Mouse (Mus musculus) embryo, embryonic 10.5 days (tissue): ENCODE results near the gene Mmp7.
A peak's percentile ranks its signal among the peaks of the same experiment; 100 is the strongest.

Source experiments
- DNase-seq: peaks from one replicate; pipeline ENCODE4 v3.0.0-alpha.2; 2015; ENCODE audit warnings: low spot score

The Mmp7 gene

DNA sequence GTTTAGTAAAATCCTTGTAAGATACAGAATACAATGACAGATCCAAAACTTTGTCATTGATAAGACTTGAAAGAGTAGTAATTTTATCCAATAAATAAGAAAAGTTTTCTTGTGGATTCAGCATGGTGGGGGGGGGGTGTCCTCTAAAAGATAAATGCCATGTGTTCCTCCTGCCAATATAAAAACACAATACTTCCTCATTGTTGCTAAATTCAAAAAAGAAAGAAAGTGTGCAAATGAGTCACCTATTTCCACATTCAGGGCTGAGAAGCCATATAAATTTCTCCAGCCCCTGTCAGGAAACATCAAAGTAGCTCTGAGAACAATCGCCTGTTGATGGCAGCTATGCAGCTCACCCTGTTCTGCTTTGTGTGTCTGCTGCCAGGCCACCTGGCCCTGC is at the start of gene Mmp7:
TSS of gene Mmp7 (plus strand) at position 301 of the 400 bp plus-strand sequence.
- no peak for DNase-seq

DNA sequence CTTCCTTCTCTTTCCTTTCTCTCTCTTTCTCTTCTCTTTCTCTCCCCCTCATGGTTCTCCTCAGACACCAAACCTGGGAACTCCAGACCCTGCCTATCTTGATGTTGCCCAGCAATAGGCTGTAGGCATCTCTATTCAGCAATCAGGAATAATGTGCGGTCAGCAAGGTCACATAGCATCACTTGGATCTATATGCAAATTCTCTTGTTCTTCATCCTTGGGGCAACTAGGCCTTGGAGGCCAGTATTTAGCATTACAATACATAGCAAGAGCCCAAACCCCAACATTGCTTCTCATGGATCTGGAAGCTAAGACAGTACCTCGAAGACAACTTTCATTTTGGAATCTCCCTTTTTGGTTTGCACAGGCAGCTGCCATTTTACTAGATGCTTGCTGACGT is 44.0 kb upstream of the Mmp7 start:
- DNase-seq: no peak

DNA sequence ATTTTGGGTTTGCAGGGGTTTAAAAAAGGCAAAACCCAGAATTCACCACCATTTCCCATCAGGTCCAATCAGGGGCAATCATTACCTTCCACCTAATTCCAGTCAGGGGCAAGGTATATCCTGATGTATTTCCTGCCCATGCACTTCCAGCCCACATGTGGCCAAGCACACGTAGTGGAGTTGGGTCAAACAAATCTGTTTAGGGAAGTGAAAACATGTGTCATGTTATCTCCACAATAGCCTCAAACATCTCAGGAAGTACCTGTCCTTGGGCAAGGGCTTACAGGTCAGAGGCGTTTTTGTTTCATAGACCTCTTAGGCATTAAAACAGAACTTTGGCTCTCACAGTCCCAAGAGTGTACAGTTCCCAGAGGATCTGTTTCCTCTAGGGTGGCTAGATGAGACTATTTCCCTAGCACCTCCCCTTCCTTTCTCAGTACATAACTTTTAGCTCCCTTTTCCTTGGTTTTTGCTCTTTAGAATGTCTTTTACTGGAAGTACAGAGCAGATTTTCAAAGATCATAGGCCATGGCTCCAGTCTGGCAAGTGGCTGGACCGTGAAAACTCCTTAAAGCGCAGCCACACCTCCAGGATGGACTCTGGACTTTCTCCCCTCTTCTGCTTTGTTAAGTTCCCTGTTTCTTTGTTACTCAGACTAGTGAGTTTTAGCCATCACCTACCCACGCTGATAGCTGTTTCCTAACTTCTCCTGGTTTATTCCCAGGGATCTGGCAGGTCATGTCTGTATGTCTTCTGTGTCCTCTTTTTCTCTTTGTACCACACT is 41.3 kb upstream of the Mmp7 start:
- DNase-seq: no peak

DNA sequence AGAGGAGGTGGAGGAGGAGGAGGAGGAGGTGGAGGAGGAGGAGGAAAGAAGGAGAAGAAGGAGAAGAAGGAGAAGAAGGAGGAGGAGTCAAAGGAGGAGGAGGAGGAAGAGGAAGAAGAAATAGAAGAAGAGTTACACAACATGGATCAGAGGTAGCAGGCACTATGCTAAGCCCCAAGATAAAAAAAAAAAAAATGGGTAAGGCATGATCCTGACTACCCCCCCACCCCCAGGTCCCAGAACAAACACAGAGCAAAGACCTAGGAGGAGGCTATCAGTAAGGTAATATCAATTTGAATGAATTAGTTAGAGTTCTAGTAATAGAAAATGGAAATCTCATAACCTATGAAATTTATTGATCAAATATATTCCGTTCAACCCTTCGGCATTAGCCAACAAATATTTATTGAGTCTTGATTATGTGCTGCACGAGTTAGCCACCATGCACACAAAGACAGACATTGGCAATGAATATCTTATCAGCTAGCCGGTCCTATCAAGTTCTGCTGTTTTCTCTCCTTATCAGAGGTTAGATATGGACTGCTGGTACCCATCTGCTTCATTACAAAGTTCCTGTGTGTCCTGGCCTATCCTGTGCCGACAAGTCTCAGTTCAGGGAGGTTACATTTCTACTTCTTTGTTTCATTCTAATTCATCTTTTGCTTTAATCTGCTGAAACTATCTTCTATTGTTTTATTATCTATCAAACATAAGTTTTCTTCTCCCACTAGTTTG is 39.4 kb upstream of the Mmp7 start:
- no peak for DNase-seq

DNA sequence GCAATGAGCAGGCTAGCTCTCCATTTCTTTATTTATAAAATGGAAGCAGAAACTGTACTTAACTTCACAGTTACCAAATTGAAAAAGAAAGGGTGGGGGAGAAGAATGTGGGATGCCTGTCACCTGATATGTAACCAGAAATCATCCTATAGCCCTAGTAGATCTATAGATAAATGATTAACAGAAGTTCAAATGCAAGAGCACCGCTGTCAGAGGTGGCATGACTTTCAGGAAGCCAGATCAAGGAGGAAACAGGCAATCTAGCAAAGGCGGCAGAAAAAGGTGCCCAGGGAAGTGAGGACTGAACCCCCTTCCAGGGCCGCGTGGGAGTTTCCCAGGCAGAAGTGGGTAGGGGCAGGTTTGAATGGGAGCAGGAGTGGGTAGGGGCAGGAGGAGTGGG is 33.9 kb upstream of the Mmp7 start:
- DNase-seq: no peak

DNA sequence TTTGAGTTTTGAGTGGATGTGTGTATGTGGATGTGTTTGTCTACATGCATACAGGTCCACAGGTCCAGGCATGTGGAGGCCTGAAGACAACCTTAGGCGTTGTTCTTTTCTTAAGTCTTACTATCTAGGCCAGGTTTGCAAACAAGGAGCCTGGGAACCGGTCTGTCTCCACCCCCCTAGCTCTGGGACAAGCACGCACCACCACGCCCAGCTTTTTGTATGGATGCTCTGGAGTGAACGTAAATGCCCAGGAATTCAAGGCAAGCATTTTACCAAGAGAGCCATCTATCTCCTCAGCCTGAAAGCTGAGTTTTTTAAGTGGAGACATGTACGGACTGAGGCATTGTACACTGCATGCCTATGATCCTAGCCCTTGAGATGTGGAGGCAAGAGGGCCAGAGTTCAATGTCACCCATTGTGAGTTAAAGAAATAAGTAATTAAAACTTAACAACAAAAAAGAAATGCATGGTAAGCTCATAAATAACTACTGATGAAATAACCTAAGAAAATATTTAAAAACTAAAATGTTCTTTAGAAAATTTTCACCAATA is 32.3 kb upstream of the Mmp7 start:
- peak; percentile 35 for DNase-seq

DNA sequence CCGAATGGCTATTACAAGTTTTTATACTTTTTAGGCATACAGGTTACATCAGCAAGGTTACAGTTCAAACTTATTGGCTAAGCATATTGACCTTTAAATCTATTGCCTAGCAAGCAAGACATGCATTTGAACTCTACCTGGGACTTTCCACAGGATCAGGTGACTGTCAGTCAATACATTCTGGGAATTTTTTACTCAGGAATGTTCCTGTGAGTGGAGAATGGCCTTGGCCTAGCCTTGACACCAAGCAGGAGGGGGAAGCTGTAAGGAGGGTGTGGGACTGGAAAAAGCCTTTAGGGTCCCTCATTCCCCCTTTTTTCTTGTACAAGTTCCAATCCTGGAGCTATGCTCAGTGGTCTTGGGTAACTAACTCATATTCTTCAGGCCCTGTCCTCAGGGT is 30.5 kb upstream of the Mmp7 start:
- no peak for DNase-seq

DNA sequence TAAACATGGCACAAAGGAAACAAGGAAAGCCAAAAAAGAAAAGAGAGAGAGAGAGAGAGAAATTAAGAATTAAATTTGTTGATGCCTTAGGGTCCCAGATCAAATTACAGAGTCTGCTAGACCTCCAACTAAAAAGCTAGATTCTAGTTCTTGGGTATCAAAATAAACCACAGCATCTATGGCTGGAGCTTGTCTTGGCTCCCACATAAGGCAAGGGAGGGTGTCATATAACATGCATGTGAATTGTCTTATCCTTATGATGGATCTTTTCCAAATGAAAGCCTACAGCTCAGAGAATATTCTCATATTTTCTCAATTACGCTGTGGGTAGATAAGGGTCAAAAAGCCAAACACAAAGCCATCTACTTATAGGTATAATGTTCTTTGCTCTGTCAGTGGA is 22.2 kb upstream of the Mmp7 start:
- DNase-seq: no peak

DNA sequence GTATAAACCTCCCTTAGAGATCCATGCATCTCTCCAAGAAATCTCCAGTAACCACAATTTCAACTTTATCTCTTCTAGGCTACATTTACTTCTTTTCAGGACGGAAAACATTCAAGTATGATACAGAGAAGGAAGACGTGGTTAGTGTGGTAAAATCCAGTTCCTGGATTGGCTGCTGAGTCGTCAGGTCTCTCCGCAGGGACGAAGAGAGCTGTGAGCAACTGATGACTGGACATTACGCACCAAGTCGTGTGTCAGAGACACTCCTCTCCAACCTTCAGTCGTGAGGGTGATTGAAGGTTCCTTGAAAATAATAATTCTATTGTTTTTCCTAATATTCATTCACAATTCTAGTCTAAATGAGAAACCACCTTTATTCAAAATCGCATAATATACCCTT is 18.9 kb upstream of the Mmp7 start:
- DNase-seq: no peak

DNA sequence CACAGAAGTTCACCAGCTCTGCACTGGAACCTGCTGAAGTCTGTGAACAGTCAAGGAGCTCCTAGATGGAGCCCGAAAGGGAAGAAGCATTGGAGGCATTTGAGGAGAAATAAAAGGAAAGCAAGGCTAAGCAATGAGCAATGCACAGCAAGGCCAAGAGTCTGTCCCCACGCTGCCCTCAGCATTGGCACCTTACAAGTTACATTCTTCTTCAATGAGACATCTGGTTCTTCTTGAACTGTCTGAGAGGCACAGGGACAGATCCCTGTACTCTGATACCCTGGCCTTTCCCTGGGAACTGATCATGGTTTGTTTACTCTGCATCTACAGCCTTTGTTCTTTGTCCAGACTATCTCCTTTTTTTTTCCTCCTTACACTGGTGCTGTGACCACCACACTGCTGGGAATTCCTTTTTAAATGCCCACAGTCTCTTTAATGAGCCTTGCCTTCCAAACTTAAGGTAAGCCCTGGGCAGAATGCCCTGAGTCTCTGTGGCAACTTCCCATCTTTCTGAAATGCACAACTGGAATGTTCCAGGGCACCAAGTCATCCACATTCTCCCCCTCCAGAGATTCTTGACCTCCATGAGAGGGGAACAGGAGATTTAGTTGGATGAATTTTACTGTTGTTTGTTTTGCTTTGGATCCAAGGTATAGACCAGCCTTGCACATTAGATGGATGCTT is 13.6 kb upstream of the Mmp7 start:
- DNase-seq: no peak

DNA sequence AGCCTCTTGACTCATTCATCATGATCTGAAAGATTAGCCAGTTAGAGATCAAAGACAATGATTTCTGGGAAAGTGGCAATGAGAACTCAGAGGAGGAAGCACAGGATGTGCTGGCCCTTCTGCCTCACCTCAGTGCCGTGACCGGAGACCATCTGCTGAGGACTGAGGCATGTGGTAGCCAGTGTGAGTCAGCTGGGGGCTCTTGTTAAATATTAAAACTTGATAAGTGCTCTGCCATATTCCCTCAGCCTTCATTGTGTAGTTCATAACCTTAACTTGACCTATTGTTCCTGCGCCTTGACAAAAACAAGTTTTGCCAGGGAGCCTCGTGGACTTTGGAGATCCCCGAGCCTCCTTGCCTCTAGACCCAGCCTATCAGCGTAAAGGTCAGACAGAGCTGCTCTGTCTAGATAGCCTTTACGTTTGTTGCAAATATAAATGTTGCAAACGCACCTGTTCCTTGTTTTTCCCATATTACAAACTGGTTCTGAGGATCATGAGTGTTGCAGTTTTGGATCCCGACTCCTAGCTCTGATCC is 9.7 kb upstream of the Mmp7 start:
- DNase-seq: no peak

DNA sequence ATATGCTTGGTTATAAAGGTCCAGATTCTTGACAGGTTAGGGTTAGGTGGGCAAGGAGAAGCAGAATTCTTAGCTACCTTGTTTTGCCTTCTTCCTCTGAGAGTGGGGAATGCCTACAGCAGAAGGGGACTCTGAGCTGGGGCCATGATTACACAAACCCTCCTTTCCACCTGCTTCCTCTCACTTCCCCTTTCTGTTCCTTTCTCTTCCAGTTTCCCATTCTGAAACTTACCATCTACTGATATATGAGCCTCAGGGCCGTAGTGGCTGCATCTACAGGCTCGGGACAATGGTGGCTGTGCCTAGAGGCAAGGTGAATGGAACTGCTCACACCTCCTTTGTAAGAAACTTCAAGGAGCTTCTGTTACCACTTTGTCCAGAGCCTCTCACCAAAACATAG is 5.9 kb upstream of the Mmp7 start:
- no peak for DNase-seq

DNA sequence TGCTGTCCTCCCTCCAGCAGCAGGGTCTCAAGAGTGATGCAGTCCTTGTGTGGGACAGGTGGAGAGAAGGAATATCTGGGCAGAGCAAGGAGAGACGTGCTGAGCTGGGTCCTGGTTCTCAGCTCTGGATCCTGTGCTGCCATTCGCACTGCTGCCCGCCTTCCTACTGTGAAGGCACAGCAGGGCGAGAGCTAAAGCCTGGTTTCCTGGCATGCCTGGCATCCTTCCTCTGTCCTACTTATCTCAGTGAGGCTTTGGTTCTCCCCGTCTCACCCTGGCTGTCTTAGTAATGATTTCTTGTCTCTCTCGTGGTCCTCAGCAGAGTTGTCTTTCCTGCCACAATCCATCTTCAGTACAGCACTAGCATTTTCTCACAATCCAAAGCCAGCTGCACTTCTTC is 2.1 kb upstream of the Mmp7 start:
- DNase-seq: no peak

DNA sequence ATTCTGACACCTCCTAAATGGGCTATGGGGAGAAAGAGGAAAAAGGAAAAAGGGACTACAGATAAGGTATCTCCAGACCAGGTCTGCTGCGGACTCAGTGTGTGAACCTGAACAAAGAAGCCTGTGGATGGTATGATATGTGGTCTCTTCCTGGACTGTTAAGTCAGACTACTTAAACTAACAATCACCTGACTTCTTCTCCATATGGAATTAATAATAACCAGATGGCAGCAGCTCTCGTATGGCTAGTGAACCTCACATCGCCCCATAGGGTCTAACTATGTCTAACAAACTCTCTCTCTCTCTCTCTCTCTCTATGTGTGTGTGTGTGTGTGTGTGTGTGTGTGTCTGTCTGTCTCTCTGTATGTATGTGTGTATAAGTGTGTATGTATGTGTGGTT is 2.1 kb downstream of the Mmp7 start:
- peak; percentile 16 for DNase-seq

DNA sequence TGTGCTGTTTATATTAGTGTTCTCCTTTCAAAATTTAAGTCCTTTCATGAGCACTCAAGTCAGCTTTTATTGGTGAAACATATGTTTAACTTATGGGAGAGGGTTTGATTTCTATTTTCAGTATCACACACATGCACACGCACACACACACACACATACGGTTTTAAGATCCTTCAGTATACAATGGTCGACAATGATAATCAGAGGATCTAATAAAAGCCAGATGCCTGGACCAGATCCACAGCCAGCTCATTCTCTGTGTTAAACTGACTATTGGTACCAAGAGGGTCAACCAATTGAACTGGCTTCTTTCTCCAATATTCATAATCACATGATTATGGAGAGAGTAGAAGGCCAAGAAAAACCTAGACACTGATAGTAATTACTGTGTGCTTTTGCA is 3.8 kb downstream of the Mmp7 start:
- DNase-seq: no peak

DNA sequence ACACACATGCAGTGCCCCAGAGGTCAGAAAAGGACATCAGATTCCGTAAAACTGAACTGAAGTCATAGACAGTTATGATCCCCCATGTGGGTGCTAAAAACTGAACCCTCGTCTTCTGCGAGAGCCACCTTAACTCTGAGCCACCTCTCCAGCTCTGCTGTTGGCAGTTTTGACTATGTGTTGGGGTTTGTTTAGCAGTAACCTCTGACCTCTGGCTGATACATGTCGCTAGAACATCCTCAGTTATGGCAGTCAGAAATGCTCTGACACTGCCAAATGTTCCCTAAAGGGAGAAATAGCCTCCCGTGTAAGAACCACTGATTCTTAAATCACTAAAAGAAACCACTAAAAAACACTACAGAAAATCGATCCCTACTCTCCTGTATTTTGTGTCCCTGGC is 16.8 kb downstream of the Mmp7 start:
- DNase-seq: no peak

DNA sequence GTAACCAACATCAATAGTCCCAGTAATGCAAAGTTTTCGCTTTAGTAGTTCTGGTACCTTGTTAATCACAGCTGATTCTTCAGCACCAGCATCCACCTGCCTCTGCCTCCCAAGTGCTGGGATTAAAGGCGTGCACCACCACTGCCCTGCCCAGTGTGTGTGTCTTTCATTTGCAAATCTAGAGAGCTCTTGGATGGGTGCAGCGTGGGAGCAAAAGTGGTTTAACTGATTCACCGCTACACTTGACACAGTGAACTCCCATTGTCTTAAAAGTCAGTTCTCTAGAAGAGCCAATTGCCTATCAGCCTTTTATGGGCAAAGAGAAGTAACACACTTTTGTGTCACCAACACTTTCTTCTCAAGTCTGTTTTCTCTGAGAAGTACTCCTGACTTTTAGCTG is 19.3 kb downstream of the Mmp7 start:
- DNase-seq: no peak

DNA sequence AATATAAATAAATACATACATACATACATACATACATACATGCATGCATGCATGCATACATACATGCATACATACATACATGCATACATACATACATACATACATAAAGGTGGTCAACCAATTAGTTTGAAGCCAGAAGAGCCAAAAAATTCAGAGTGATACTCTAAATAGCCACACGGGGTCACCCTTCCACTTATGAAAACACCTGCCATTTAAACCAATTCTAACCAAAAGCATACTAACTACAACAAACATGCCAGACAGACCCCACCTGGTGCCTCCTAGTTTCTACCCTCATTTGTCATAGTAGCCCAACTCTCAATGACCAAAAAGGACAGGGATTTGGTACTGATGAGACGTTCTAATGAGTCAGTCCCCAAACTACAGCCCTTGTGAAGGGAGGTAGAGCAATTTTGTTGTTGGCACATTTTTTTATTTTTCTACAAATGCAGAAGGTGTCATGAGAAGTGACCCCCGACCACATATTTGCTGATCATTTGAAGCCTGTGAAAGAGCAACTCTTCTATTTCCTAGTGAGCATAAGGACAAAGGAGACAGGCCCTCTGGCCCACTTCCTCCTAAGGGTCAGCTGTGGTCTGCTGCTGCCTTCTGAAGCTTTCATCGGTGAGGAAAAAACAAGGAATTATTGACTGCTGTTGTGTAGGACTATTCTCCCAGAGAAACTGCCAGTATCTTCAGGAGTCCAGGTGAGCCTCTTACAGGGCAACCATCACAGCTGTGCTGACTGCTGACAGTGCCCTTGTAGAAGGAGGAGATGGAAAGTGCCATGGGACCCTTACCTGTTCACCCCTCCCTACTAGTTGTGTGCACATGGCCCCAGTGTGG is 22.4 kb downstream of the Mmp7 start:
- DNase-seq: peak; percentile 81

DNA sequence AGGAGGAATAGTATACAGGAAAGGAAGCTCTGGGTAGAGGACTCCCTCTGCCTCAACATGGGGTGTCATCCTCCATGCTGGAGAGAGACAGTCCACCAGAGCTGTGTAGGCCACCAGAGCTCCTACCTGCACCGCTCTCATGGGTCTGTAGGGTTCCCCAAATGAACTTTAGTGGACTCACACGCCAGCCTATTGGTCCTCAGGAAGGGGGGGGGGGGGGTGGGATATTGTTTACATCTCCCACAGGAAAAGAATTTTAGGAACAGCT is 23.0 kb downstream of the Mmp7 start:
- DNase-seq: no peak

DNA sequence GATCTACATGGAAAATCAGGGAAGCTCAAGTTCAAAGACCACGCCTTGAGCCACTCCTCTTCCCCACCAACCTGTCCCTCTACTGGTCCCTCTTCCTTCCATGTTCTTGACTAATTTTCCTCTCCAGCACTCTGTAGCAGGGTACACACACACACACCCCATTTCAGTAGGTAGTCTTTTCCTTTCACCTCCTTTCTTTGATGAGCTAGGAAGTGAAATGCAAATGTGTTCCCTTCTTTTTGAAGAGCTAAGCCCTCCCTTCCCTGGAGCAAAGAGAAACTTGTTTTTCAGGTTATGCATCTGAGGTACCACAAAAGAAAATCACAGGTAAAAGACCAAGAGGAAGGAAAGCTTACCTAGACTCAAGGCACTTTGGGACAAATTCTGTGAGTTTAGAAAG is 29.7 kb downstream of the Mmp7 start:
- no peak for DNase-seq

DNA sequence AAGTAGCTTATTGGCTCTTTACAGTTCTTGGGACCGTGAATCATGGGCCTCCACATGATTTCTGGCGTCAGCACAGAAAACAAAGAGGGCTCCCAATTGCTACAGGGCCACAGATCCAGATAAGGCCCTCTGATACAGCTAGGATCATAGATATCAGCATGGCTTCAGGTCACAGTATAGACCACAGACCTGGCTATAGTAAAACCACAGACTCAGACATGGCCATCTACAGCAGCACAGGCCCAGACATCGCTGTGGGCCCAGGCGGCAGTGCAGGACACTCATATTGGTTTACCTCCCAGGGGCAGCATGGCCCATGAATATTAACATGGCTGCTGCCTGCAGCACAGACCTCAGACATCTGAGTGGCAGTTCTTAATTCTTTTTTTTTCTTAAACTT is 37.1 kb downstream of the Mmp7 start:
- no peak for DNase-seq

DNA sequence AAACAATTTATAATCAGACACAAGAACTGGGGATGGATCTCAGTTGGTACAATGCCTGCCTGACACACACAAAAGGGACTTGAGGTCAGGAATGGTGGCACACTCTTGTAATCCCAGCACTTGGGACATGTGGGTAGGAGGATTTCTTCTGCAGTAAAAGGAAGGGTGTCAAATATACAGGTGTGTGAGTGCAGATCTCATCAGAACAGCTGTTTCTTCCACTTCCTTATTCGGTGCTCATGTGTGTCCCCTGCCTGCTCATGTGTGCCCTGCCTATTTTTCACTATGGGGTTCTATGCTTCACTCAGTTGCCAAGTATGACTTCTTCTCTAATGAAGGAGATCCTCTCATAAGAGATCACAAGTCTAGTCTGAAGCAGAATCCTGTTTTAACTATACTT is 50.8 kb downstream of the Mmp7 start:
- DNase-seq: no peak
